Mouse (Mus musculus) CD4-positive helper T cell, adult 2 months (primary cell): ENCODE measurements around the gene Plin3.

ENCODE experiments used
- DNase-seq: peaks from one replicate; pipeline ENCODE4 v3.0.0-alpha.2; 2012; ENCODE audit warnings: low read depth, missing footprints, low spot score

Gene Plin3

GRCm38 (mm10) chr17:56302363-56302996 lies 9.8 kb upstream of the Plin3 start:
- no peak for DNase-seq

- no peak for DNase-seq
Measured at GRCm38 (mm10) chr17:56300186-56300585, 7.5 kb upstream of the Plin3 start, which contains the start of gene Arrdc5. Arrdc5 (minus strand) TSS chr17:56300286.

DNA sequence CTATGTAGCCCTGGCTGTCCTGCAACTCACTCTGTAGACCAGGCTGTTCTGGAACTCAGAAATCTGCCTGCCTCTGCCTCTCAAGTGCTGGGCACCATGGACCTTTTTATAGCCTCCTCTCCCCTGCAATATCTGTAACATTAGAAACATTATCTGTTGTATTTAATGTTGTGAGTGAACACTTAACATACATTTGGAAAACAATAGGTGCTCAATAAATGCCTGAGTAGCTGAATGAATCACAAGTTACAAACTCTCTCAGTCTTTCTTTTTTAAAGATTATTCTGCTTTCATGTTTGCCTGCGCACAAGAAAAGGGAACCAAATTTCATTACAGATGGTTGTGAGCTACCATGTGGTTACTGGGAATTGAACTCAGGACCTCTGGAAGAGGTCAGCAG lies 5.6 kb upstream of the Plin3 start:
- DNase-seq = no peak

GRCm38 (mm10) chr17:56296201-56296600 lies 3.5 kb upstream of the Plin3 start:
- no peak for DNase-seq

GRCm38 (mm10) chr17:56294241-56294640 lies 1.6 kb upstream of the Plin3 start:
- DNase-seq = no peak

- DNase-seq = no peak
Measured at GRCm38 (mm10) chr17:56293291-56293690, 618 bp upstream of the Plin3 start.

- DNase-seq = no peak
Measured at GRCm38 (mm10) chr17:56291826-56292475, 722 bp downstream of the Plin3 start.

DNA sequence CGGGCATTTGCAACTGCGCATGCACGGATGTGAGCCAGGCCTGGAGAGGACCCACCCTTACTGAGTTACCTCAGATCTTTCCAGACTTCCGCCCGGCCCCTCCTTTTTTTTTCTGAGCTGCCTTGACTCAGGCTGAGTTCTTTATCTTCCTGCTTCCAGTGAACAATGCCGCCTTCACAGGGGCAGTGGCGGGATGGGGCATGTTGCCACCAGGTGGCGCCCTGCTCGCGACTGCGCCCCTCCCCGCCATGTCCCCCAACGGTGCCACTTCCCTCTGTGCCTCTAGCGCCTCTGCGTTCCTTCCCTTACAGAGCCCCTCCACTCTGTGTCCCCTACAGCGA lies 1.5 kb downstream of the Plin3 start:
- DNase-seq = peak; percentile 96

- peak; percentile 91 for DNase-seq
Measured at GRCm38 (mm10) chr17:56290388-56291170, 2.1 kb downstream of the Plin3 start.

DNA sequence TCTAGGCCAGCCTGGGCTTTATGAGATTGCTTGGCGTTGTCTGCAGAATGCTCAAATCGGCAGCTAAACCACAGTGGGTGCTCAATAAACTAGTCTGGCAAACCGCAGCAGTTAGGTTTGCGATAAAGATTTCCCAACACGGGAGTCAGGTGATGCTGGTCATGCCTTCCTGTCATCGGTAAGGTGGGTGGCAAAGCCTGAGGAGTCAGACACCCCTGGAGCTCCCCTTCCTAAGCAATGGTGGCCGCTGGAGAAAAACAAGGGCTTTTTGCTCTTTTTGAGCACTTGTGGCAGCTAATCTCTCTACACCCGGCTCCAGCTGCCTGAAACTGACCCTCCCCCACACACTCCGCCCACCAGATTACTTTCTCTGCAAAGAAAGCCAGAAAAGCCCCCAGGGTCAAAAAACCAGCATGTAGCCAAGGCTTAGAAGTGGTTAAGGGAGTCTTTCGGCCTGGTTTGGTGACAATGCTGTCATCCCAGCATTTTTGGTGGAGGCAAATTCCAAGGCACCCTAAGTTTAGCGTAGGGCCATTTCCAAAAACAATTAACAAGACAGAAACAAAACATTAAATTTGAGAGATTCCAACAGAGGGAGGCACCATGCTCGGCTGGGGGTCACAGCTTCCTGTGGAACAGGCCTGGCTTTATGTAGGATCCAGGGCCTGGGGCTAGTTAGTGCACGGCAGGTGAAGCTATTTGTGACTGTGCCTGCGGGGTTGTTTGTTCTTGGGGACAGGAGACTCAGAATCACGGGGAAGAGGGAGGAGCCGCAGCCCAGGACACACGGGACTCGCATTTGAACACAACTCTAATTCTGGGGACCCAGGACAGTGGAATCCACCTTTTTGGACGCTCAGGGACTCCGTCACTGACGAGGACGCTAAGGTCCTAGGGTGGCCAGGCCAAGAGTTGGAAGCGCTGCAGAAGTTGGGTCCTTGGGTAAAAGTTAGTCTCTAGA lies 3.0 kb downstream of the Plin3 start:
- peak; percentile 85 for DNase-seq

- DNase-seq = no peak
Measured at GRCm38 (mm10) chr17:56288866-56289265, 3.8 kb downstream of the Plin3 start.

- DNase-seq = no peak
Measured at GRCm38 (mm10) chr17:56287830-56288229, 4.8 kb downstream of the Plin3 start.

DNA sequence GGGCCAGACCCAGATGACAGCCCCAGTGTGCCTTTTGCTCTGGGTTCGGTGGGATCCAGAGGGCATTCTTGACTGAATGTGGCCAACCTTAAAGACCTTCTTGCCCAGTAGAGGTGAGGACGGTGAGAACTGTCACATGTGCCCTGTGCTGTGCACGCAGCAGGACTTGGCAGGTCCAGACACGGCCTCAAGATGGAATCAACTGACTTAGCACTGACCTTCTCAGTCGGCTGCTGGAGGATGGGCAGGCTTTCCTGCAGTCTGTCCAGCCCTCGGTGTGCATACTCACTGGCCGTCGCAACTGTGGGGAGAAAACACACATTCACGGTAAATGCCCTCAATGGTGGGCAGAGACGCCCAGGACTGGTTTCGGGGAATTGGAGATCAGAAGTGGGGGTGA lies 6.7 kb downstream of the Plin3 start:
- DNase-seq = no peak

GRCm38 (mm10) chr17:56283316-56283715 lies 9.4 kb downstream of the Plin3 start:
- DNase-seq = no peak

- no peak for DNase-seq
Measured at GRCm38 (mm10) chr17:56282802-56283201, 9.9 kb downstream of the Plin3 start.

GRCm38 (mm10) chr17:56281193-56281592 lies 11.5 kb downstream of the Plin3 start:
- DNase-seq = no peak

DNA sequence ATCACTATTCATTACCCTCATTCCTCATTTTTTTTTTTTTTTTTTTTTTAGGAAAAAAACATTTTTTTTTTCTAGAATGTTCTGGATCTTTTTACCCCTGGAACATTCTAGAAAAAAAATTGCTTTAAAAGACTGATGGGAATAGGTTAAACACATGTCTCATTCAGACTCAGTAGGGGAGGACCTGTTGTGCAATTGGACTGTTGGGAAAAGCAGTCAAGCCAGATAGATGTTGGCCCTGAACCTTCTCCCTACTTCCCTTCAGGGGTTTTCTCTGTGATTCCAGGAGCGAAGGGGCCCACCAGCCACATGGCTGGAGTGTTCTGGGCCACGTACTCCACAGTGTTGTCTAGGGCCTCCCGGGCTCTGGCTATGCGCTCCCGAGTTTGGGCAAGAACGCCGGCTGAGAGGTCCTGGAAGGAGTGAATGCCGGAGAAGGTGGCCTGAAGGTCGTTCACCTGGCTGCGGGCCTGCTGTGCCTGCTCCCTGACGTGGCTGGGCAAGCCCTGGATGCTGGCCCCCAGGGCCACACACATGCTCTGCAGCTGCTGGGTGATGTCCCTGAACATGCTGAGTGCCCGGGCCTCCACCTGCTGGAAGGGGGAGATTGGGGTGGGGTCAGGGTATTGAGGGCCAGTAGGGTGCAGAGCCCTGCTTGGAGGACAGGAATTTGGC lies 13.1 kb downstream of the Plin3 start:
- no peak for DNase-seq

GRCm38 (mm10) chr17:56278340-56278739 lies 14.3 kb downstream of the Plin3 start:
- no peak for DNase-seq

DNA sequence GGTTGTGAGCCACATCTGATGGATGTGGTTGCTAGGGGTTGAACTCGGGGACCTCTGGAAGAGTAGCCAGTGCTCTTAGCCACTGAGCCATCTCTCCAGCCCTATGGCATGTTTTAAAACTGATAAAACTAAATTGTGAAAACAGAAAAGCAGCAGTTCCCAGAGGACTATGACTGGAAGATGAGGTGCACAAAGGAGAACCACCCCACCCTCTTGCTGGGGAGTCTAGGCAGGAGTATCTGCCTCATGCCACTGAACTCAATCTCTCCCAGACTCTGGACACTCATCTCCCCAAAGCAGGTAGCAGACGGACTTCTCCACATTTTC lies 15.1 kb downstream of the Plin3 start:
- DNase-seq = no peak

DNA sequence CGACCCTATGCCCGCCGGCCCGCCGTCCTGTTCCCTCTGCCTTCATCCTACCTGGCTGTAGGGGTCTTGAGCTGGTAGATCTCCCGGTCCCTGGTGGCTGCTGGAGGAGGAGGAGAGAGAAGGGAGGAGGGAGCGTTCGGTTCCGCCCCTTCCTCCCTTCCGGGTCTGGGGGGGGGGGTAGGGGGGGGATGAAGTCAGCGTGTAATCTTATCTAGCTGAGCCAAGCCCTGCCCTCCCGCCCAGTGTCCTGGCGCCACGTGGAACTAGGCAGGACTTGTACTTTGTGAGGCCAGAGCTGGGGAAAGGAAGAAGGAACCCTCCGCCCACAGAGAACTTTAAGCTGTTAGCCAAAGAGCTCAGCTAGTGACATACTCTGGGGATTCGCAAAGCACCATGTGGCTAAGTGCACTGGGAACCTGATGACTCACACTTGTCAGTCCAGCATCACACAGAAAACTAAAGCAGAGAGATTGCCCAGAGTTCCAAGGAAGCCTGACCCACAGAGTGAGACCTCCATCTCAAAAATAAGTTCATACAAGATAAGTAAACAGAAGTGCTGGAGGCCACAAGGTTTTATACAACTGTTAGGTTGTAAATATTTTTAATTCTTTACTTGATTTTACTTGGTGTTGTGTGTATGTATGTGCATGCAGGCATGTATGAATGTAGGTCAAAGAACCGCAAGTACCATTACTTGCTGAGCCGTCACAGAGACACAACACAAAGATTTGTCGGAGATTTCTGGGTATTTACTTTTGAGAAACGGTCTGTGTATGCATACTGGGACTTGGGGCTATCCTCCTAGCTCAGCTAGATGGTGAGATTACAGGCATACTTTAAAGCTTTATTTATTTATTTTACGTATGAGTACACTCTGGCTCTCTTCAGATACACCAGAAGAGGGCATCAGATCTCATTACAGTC lies 15.8 kb downstream of the Plin3 start, which contains the start of gene Ticam1:
Ticam1 (minus strand) TSS at position 144 of the 924 bp plus-strand sequence.
- DNase-seq = peak; percentile 95
